Mouse (Mus musculus): ENCODE measurements around the gene Ubn2.
A peak's percentile ranks its signal among the peaks of the same experiment; 100 is the strongest.
"Not testable (repeated sequence)": the region's sequence is repeated elsewhere in the genome, so short reads cannot be mapped to it uniquely, and the experiment has no call there.

The Ubn2 gene

DNA sequence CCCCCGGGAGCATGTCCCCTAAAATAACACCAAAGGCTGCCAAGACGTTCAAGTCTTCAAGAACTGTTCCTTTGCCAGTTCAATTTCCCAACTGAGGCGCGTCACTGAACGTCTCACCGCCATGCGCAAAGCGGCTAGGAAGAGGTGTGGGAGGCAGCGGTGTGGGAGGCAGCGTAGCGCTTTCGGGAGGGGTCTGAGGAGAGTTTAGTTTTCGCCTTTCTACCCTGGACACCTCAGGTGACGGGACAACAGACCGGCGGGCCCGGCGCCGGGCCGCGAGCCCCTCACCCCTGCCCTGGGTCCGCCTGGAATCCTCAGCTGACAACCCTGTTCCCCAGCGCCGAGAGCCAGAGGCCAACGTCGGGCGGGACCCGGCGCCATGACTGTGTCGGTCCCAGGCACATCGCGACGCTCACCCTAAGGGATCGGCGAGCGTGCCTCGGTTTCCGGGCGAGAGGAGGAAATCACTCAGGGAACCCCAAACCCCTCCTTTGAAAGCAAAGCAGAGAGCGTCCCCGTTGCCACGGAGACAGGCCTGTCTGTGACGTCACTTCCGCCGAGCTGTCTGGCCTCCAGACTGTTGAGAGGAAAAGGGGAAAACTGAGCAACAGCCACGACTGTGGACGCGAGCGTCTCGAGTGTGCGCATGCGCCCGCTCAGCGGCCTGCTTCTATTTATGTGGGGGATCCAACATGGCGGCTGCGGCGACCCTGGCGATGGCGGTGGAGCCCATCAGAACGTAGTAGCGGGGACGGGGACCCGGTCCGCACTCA, at the start of gene Ubn2:
TSS of gene Ubn2 (plus strand) at position 690 of the 773 bp plus-strand sequence.
- peak; percentile 100 for DNase-seq

GRCm38 (mm10) chr6:38389671-38390070, 44.1 kb upstream of the Ubn2 start:
- peak; percentile 60 for DNase-seq

GRCm38 (mm10) chr6:38432457-38432856, 1.3 kb upstream of the Ubn2 start:
- DNase-seq: peak; percentile 83

DNA sequence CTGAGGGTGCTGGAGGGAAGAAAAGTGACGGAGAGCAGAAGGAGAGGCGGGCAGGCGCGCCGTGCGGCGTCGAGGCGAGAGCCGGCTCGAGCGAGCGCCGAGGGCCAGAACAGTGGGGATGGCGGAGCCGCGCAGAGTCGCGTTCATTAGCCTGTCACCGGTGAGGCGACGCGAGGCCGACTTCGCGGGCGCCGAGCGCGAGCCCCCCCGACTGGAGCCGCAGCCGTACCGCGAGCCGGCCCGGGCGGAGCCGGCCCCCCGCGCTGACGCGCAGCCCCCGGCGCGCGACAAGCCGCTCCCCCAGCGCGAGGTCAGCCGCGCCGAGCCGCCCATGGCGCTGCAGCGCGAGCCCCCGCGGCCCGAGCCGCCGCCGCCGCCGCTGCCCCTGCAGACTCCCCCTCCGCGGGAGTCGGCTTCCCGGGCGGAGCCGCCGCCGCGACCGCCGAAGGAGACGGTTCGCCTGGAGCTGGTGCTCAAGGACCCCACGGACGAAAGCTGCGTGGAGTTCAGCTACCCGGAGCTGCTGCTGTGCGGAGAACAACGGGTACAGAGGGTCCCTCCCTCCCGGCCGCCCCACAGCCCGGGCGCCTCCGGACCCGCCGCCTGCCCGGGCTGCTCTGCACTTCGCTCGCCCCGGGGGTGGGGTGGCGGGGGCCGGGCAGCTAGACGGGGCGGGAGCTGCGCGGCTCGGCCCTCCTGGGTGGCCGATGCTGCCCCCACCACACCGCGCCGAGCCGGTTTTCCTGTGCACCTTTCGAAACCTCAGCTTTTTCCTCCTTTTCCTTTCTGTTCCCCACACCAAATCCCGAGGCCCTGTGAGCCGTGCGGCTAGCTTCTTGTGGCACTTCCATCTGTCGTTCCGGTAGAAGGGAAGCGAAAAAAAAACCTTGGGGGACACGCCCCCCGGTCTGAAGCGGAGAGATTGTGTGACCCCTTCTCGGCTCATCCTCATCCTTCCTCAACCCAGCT, 589 bp downstream of the Ubn2 start:
- peak; percentile 97 for DNase-seq

GRCm38 (mm10) chr6:38443842-38444241, 10.1 kb downstream of the Ubn2 start:
- peak; percentile 25 for DNase-seq

- DNase-seq: no peak
These were observed 14.5 kb downstream of the Ubn2 start for GRCm38 (mm10) chr6:38448295-38448694.

GRCm38 (mm10) chr6:38453049-38453448, 19.3 kb downstream of the Ubn2 start:
- no peak for DNase-seq

DNA sequence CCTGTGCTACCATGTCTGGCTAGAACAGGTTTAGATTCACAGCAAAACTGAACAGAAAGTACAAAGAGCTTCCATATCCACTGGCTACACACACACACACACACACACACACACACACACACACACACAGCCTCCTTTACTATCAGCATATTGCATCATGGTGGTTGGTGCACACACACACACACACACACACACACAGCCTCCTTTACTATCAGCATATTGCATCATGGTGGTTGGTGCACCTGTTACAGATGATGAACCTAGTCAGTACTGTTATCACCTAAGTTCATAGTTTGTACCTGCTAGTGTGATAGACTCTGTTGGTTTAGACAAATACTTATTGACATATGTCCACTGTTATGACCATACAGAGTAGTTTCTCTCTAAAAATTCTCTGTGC, 22.7 kb downstream of the Ubn2 start:
- not testable (repeated sequence) for DNase-seq

DNA sequence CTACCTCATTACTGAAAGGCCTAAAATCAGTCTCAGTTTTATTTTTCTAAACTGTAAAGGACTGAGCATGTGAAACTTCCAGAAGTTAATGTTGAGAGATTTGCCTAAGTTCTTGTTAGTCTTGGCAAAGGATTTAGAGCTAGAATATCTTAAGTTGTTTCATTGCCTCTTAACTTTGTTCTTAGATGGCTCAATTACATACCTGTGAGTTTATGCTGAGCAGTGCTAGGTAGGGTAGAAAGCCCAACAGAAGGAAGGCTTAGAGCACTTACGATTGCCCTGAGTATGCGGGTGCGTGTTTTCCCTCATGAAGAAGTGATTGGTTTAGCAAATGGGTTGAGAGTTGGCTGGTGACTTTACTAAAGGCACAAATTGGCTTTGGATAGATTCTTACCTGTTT, 24.3 kb downstream of the Ubn2 start:
- no peak for DNase-seq

- no peak for DNase-seq
These were observed 35.8 kb downstream of the Ubn2 start for GRCm38 (mm10) chr6:38469591-38469990.

DNA sequence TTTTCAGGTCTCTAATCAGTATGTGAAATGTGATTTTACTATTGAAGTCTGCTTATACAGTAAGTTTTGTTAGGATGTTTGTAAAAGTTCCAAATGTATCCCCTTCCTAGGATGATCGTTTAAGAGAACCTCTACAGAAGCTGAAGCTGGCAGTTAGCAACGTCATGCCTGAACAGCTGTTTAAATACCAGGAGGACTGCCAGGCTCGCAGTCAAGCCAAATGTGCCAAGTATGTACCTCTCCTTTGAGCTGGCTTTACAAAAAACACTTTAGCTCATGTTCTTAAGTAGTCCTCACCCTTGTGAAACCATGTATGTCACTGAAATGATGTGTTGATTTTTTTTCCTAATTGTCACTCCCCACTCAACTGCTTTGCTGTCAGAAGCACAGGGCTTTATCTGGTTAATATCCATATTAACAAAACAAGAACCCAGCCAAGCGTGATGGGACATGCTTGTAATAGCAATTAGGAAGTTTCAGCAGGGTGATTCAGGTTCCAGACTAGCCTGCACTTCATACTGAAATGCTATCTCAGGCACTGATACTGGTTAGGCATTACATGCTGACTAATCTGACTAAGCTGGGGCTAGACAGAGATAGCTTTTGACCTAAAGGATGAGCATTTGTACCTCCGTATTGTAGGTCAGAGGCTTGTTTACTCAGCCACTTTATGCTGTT, 48.1 kb downstream of the Ubn2 start:
- no peak for DNase-seq

DNA sequence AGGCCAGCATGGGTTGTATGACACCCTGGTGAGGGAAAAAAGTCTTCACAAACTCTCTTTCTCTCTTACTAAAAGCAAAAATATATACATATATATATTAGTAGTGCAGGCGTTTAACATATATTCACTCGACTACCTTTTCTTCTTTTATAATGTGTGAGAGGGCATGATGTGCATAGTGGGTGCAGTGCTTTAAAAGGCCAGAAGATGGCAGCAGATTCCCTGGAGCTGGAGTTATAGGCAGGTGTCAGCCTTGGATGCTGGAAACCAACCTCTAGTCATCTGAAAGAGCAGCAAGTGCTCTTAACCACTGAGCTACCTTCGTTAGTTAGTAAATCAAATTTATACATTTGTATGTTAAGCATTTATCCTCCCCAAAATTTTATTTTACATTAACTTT, 58.8 kb downstream of the Ubn2 start:
- DNase-seq: no peak

GRCm38 (mm10) chr6:38495641-38496040, 61.9 kb downstream of the Ubn2 start:
- peak; percentile 51 for DNase-seq

GRCm38 (mm10) chr6:38512096-38512495, 78.3 kb downstream of the Ubn2 start:
- DNase-seq: peak; percentile 15

DNA sequence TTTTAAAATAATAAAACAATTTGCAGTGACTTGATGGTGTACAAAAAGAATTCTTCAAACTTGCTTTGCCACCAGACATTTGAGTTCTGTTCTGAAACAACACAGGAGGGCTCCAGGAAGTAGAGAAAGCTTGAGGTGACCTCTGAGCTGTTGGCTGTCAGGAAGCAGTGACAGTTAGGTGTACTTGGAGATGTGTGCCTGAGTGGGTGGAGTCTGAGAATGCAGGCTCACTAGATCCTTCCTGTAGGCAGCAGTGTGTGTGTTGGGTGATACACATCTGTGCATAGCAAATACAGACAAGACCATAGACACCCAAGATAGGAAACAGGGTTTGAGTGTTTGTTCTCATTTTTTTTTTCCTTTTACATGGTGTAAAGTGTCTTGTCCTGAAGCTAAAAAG, 79.1 kb downstream of the Ubn2 start:
- peak; percentile 46 for DNase-seq

GRCm38 (mm10) chr6:38515201-38515600, 81.5 kb downstream of the Ubn2 start:
- peak; percentile 53 for DNase-seq

DNA sequence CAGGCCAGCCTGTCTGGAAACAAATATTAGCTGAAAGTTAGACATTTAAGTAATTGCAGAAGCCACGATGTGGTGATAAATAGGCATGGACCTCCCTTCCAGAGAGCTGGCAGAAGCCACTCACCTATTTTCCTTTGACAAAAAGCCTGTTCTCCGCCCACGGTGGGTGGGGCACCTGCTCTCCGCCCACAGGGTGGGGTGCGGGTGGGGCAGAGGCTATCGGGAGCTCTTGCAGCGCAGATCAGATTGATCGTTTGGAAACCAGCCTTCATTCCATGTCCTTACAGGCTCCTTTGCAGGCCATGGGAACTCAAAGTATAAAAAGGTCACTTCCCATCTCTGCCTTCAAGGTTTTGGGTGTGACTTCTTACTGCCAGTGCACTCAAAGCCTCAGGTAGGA, 90.1 kb downstream of the Ubn2 start:
- DNase-seq: no peak

GRCm38 (mm10) chr6:38531211-38531820, 97.6 kb downstream of the Ubn2 start:
- DNase-seq: peak; percentile 90

GRCm38 (mm10) chr6:38532500-38533420, 99.0 kb downstream of the Ubn2 start:
- DNase-seq: peak; percentile 90

DNA sequence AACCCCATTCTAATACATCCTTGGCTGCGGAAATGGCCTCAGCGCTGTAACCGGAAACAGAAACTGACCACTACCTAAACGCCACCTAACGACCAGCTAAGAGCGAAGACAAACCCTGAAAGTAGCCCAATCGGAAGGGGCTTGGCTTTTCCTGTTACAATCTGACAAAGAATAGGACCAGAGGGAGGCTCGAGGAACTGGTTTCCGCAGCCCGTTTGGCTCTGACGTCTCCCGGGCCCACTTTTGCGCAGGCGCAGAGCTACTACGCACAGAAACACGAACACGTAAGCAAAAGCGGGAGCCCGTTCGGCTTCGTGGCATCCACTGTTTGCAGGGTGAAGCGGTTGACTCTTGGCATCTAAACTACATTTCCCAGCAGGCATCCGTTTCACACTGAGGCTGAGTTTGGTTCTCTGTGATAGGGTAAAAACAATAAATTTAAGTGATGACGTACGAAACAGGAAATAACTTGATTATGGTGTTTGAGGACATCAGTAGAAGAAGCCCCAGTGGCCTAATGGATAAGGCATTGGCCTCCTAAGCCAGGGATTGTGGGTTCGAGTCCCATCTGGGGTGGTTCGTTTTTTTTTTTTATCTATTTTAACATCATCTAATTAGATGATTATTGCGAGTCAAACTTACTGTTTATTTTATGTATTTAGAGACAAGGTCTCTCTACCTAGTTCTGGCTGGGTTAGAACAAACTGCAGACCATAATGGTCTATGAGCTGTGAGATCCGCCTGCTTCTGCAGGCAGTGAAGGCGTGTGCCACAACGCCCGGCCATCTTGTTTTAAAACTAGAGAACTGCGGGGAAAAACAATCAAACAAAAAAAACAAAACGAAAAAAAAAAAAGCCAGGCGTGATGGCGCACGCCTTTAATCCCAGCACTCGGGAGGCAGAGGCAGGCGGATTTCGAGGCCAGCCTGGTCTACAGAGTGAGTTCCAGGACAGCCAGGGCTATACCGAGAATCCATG, 100.0 kb downstream of the Ubn2 start, which contains the start of gene Fmc1:
TSS of gene Fmc1 (plus strand) at position 75 of the 978 bp plus-strand sequence.
- DNase-seq: peak; percentile 100
